Mouse (Mus musculus) hindbrain, postnatal 0 days (tissue): ENCODE measurements around the gene Adamtsl1. TPM values are rescaled to one million over a fixed set of nuclear protein-coding genes. Genes with fewer than 3 reads are reported as not detected.

ENCODE experiments used
- ATAC-seq: fragments of 200-750 bp; cut with Nextera tagmentation; 2 replicates; pipeline ENCODE4 v1.8.0; 2017; ENCODE audit warnings: mild to moderate bottlenecking, moderate TSS enrichment, moderate library complexity
- DNase-seq: peaks from one replicate; pipeline ENCODE4 v3.0.0-alpha.2; 2015; ENCODE audit warnings: low spot score
- H3K27ac ChIP-seq: fragments of 300-500 bp; sonication (generic); 2 replicates; pipeline ENCODE4 v1.5.1; 2014; ENCODE audit warnings: mild to moderate bottlenecking
- H3K27me3 ChIP-seq: fragments of 300-500 bp; sonication (generic); 2 replicates; pipeline ENCODE4 v1.6.1; 2014; ENCODE audit warnings: low read length, mixed read lengths; ENCODE audit not compliant: insufficient read depth
- H3K36me3 ChIP-seq: fragments of 300-500 bp; sonication (generic); 2 replicates; pipeline ENCODE4 v1.6.1; 2014; ENCODE audit warnings: low read length, mixed read lengths; ENCODE audit not compliant: insufficient read depth
- H3K4me1 ChIP-seq: fragments of 300-500 bp; sonication (generic); 2 replicates; pipeline ENCODE4 v1.6.1; 2014; ENCODE audit warnings: antibody characterized with exemption, low read length, mixed read lengths; ENCODE audit not compliant: insufficient read depth
- H3K4me2 ChIP-seq: fragments of 300-500 bp; sonication (generic); 2 replicates; pipeline ENCODE4 v1.6.1; 2014; ENCODE audit warnings: low read depth, mild to moderate bottlenecking, low read length, moderate library complexity, mixed read lengths
- H3K4me3 ChIP-seq: fragments of 300-500 bp; sonication (generic); 2 replicates; pipeline ENCODE4 v1.5.1; 2014; ENCODE audit warnings: low read length
- H3K9ac ChIP-seq: fragments of 300-500 bp; sonication (generic); replicated peaks from 2 replicates; pipeline ENCODE4 v1.6.1; 2014; ENCODE audit warnings: mild to moderate bottlenecking, low read length, moderate library complexity, mixed read lengths
- H3K9me3 ChIP-seq: fragments of 300-500 bp; sonication (generic); 2 replicates; pipeline ENCODE4 v1.6.1; 2016; ENCODE audit warnings: low read length, mixed read lengths
- CTCF ChIP-seq: IDR thresholded peaks from 2 replicates; pipeline ENCODE4 v1.5.1; 2016; ENCODE audit warnings: antibody characterized with exemption, control low read depth, low read depth
- WGBS: fragments of 180-500 bp; shearing (Covaris S2); extraction: QIAGEN DNeasy Blood & Tissue Kit; methylation state at CpG from one replicate; pipeline ENCODE4 v1.1.7; 2014; 5-methylcytosine and 5-hydroxymethylcytosine counted together
- polyA plus RNA-seq: library from polyadenylated mRNA; unstranded; fragments of >200 nt; fragmentation: Nextera tagmentation; extraction: Ambion mirVana; gene quantifications from 2 replicates; pipeline ENCODE4 v1.2.1, GENCODE M21; 2015
- total RNA-seq: library from RNA; depleted of rRNA; stranded (reverse); fragments of >200 nt; gene quantifications from 2 replicates; pipeline ENCODE4 v1.2.3, GENCODE M21; 2014

The Adamtsl1 gene
- total and polyA plus RNA-seq, 2 experiments from 2014 or later, result 8.0 to 13.4 TPM

GRCm38 (mm10) chr4:86337216-86337765 is 823.3 kb downstream of the Adamtsl1 start:
- Histone ChIP-seq H3K4me2 (no peak overlapping the region), H3K4me3 (no peak overlapping the region), H3K27me3 (no peaks in the 10 kb centered on the region), H3K9ac (no peak overlapping the region), H3K4me1 (no peaks in the 10 kb centered on the region), H3K9me3 (no peaks in the 10 kb centered on the region), H3K36me3 (no peaks in the 10 kb centered on the region), H3K27ac (no peak overlapping the region)
- no peak for TF ChIP-seq CTCF
- DNase-seq (no peak), ATAC-seq (no peak)
- 78% methylated on average over 6 of the region's 6 CpGs for WGBS

GRCm38 (mm10) chr4:86349341-86349740 is 835.4 kb downstream of the Adamtsl1 start:
- no peak overlapping the region for H3K27ac ChIP-seq
- DNase-seq (no peak), ATAC-seq (no peak)
- H3K36me3 ChIP-seq, result no peaks in the 10 kb centered on the region
- no peak overlapping the region for H3K9ac ChIP-seq
- H3K4me2 ChIP-seq, result no peak overlapping the region
- TF ChIP-seq CTCF, result no peak
- H3K4me1 ChIP-seq, result no peaks in the 10 kb centered on the region
- 89% methylated on average over 4 of the region's 4 CpGs for WGBS
- no peaks in the 10 kb centered on the region for H3K9me3 ChIP-seq
- H3K27me3 ChIP-seq, result no peaks in the 10 kb centered on the region
- no peak overlapping the region for H3K4me3 ChIP-seq

GRCm38 (mm10) chr4:86352121-86352520 is 838.1 kb downstream of the Adamtsl1 start:
- 75% methylated on average over 4 of the region's 4 CpGs for WGBS
- no peak for ATAC-seq
- H3K36me3 ChIP-seq, result no peaks in the 10 kb centered on the region
- no peaks in the 10 kb centered on the region for H3K27me3 ChIP-seq
- no peak overlapping the region for H3K27ac ChIP-seq
- H3K4me3 ChIP-seq, result no peak overlapping the region
- no peak for TF ChIP-seq CTCF
- no peak overlapping the region for H3K9ac ChIP-seq
- no peak overlapping the region for H3K4me2 ChIP-seq
- no peaks in the 10 kb centered on the region for H3K4me1 ChIP-seq
- no peaks in the 10 kb centered on the region for H3K9me3 ChIP-seq
- DNase-seq, result no peak

- Histone ChIP-seq H3K9me3 (no peaks in the 10 kb centered on the region), H3K4me1 (no peaks in the 10 kb centered on the region), H3K27ac (no peak overlapping the region), H3K36me3 (no peaks in the 10 kb centered on the region), H3K4me3 (no peak overlapping the region), H3K27me3 (no peaks in the 10 kb centered on the region), H3K9ac (no peak overlapping the region), H3K4me2 (no peak overlapping the region)
- no peak for TF ChIP-seq CTCF
- 89% methylated on average over 4 of the region's 4 CpGs for WGBS
- ATAC-seq (no peak), DNase-seq (no peak)
These were observed 839.6 kb downstream of the Adamtsl1 start for GRCm38 (mm10) chr4:86353550-86353949.

- DNase-seq (no peak), ATAC-seq (no peak)
- H3K9ac ChIP-seq, result no peak overlapping the region
- no peak for TF ChIP-seq CTCF
- H3K36me3 ChIP-seq, result no peaks in the 10 kb centered on the region
- H3K4me3 ChIP-seq, result no peak overlapping the region
- H3K27ac ChIP-seq, result no peak overlapping the region
- WGBS, result 93% methylated on average over 5 of the region's 5 CpGs
- no peak overlapping the region for H3K4me2 ChIP-seq
- no peaks in the 10 kb centered on the region for H3K9me3 ChIP-seq
- H3K4me1 ChIP-seq, result no peaks in the 10 kb centered on the region
- no peaks in the 10 kb centered on the region for H3K27me3 ChIP-seq
These were observed 845.4 kb downstream of the Adamtsl1 start for GRCm38 (mm10) chr4:86359398-86359797.

- ATAC-seq, result no peak
- Histone ChIP-seq H3K4me1 (no peaks in the 10 kb centered on the region), H3K4me3 (no peak overlapping the region), H3K9me3 (no peaks in the 10 kb centered on the region), H3K4me2 (no peak overlapping the region), H3K9ac (no peak overlapping the region), H3K36me3 (no peaks in the 10 kb centered on the region), H3K27ac (no peak overlapping the region), H3K27me3 (no peaks in the 10 kb centered on the region)
- no peak for TF ChIP-seq CTCF
- no peak for DNase-seq
- 70% methylated on average over 8 of the region's 8 CpGs for WGBS
These were observed 855.1 kb downstream of the Adamtsl1 start for GRCm38 (mm10) chr4:86369055-86369454.

GRCm38 (mm10) chr4:86373166-86373565 is 859.2 kb downstream of the Adamtsl1 start:
- Histone ChIP-seq H3K9ac (no peak overlapping the region), H3K36me3 (no peaks in the 10 kb centered on the region), H3K9me3 (no peaks in the 10 kb centered on the region), H3K4me2 (no peak overlapping the region), H3K4me3 (no peak overlapping the region), H3K4me1 (no peaks in the 10 kb centered on the region), H3K27me3 (no peaks in the 10 kb centered on the region), H3K27ac (no peak overlapping the region)
- no peak for TF ChIP-seq CTCF
- no peak for DNase-seq
- ATAC-seq, result no peak
- WGBS, result 62% methylated on average over 2 of the region's 2 CpGs
